Mouse (Mus musculus): Measurements from ENCODE around the gene Zrsr1. TPM values are rescaled to one million over a fixed set of nuclear protein-coding genes. Genes with fewer than 3 reads are reported as not detected.

The Zrsr1 gene
- polyA plus RNA-seq, 1 experiment from 2014 or later: 4.3 TPM

Other genes starting within 250 kb of the Zrsr1 start
- gene B3gnt2, start 111.0 kb upstream of the Zrsr1 start, polyA plus RNA-seq (2014; fragmentation: Nextera tagmentation; extraction: Ambion mirVana): 1.8 and 1.9 TPM in 2 replicates
- 5.2 and 5.6 TPM in 2 replicates for gene Gm28048, start 10.1 kb downstream of the Zrsr1 start, polyA plus RNA-seq (2014; fragmentation: Nextera tagmentation; extraction: Ambion mirVana)
- gene Commd1, start 10.4 kb downstream of the Zrsr1 start, polyA plus RNA-seq (2014; fragmentation: Nextera tagmentation; extraction: Ambion mirVana): 432 and 437 TPM in 2 replicates
- 448 and 476 TPM in 2 replicates for gene Cct4, start 18.5 kb downstream of the Zrsr1 start, polyA plus RNA-seq (2014; fragmentation: Nextera tagmentation; extraction: Ambion mirVana)
- gene Fam161a, start 35.5 kb downstream of the Zrsr1 start, polyA plus RNA-seq (2014; fragmentation: Nextera tagmentation; extraction: Ambion mirVana): 3.8 and 4.0 TPM in 2 replicates

Data from midbrain, embryonic 11.5 days (tissue).